Mouse (Mus musculus) embryo, embryonic 10 days (tissue): Measurements from ENCODE around the gene Traf3ip2.

ENCODE experiments used
- DNase-seq: peaks from one replicate; pipeline ENCODE4 v3.0.0-alpha.2; 2015; ENCODE audit warnings: low spot score

Gene Traf3ip2

GRCm38 (mm10) chr10:39678199-39678791 is 65.6 kb downstream of the Traf3ip2 start:
- no peak for DNase-seq

GRCm38 (mm10) chr10:39681014-39681413 is 68.3 kb downstream of the Traf3ip2 start:
- DNase-seq, result no peak

- no peak for DNase-seq
Measured at GRCm38 (mm10) chr10:39682556-39682955, 69.8 kb downstream of the Traf3ip2 start.

GRCm38 (mm10) chr10:39683481-39683880 is 70.7 kb downstream of the Traf3ip2 start:
- DNase-seq, result no peak

DNA sequence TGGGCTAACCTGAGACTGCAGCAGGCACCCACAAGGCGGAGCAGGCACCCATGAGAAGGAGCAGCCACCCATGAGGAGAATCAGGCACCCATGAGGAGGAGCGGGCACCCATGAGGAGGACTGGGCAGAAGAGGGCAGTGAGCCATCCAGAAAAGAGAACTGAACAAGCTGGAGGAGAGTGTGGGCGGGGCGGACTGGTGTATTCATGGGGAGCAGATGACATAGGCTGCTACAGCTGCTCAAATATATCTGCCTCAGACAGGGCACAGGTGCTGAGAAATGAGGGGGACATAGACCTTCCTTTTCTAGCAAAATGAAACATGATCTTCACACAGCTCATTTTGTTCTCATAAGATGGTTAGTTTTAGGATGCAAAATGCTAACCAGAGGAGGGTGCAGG is 74.1 kb downstream of the Traf3ip2 start:
- no peak for DNase-seq

DNA sequence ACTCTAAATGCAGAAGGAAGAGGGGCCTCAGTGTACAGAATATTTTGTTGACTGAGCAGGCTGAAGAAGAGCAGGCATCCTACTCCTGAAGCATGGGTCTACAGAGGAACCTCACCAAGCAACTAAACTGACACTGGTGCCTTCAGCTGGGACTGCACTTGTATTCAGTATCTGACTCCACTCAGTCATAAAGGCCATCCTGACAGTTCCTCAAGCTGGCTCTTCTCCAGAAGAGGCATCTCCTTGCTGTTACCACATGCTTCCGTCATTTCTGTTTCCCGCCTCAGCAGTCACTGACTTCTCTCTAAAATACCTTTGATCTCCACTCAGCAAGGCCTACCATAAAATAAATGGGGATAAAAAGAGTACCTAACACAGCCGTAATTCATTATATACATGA is 75.1 kb downstream of the Traf3ip2 start:
- no peak for DNase-seq

- DNase-seq, result no peak
Measured at GRCm38 (mm10) chr10:39691351-39692064, 78.8 kb downstream of the Traf3ip2 start.

GRCm38 (mm10) chr10:39692152-39692551 is 79.4 kb downstream of the Traf3ip2 start:
- DNase-seq, result no peak
